Mouse (Mus musculus): ENCODE measurements around the gene Sec22c.

DNA sequence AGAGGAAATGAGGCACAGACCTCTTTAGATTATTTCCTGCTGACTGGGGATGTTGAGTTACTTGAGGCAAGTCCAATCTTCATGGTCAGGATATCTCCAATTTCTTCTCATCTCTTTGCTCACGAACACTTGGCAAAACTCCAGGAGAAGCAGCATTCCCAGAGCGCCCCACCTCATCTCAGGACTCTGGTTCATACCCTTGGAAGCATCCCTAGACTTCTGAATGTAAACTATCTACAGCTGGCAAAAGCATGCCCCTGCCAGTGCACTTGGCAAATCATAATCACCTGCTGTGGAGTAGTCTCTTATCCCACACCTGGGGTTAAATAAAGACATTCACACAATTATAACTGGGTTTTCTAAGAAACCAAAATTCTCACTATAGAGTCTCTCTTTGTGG lies 11.8 kb upstream of the Sec22c start:
- no peak for TF ChIP-seq CTCF (IDR thresholded peaks at IDR 0.05)
- TF ChIP-seq EP300 (IDR thresholded peaks at IDR 0.05): no peak
